Mouse (Mus musculus) cerebellum, postnatal 10 days (tissue): Measurements from ENCODE around the gene Prrg4.
"Not testable (repeated sequence)": the region's sequence is repeated elsewhere in the genome, so short reads cannot be mapped to it uniquely, and the experiment has no call there.

ENCODE experiments used
- DNase-seq, 2 experiments: peaks; one replicate each; pipeline ENCODE4 v3.0.0; 2021; ENCODE audit warnings: mixed read lengths in 2 of 2

The Prrg4 gene

GRCm38 (mm10) chr2:104841736-104842135 is 7.9 kb downstream of the Prrg4 start:
- no peak for DNase-seq

GRCm38 (mm10) chr2:104840974-104841373 is 8.7 kb downstream of the Prrg4 start:
- DNase-seq = no peak

- no peak for DNase-seq
Observed at GRCm38 (mm10) chr2:104832486-104832885, 17.2 kb downstream of the Prrg4 start.

GRCm38 (mm10) chr2:104826191-104826590 is 23.5 kb downstream of the Prrg4 start:
- DNase-seq = no peak

- not testable (repeated sequence) for DNase-seq
Observed at GRCm38 (mm10) chr2:104818763-104819162, 30.9 kb downstream of the Prrg4 start.

- peak; percentile 7 to 9 for DNase-seq
Observed at GRCm38 (mm10) chr2:104817555-104818330, 31.9 kb downstream of the Prrg4 start.

- DNase-seq = peak; percentile 94 to 96
Observed at GRCm38 (mm10) chr2:104816866-104817439, 32.7 kb downstream of the Prrg4 start.

- no peak for DNase-seq
Observed at GRCm38 (mm10) chr2:104816371-104816827, 33.3 kb downstream of the Prrg4 start, which contains the start of gene Qser1. Gene Qser1, minus strand, starts transcription at chr2:104816760.

- peak; percentile 53 to 57 for DNase-seq
Observed at GRCm38 (mm10) chr2:104815561-104816370, 33.9 kb downstream of the Prrg4 start.

GRCm38 (mm10) chr2:104814181-104814951 is 35.3 kb downstream of the Prrg4 start:
- peak; percentile 38 to 56 for DNase-seq

- DNase-seq = no peak
Observed at GRCm38 (mm10) chr2:104805435-104805834, 44.2 kb downstream of the Prrg4 start.
